Mouse (Mus musculus) brain, embryonic 18.5 days (tissue): ENCODE data around the gene Rsg1.

Source experiments
- DNase-seq: peaks from one replicate; pipeline ENCODE4 v3.0.0-alpha.2; 2012; ENCODE audit warnings: low read depth, low spot score

Rsg1 gene

DNA sequence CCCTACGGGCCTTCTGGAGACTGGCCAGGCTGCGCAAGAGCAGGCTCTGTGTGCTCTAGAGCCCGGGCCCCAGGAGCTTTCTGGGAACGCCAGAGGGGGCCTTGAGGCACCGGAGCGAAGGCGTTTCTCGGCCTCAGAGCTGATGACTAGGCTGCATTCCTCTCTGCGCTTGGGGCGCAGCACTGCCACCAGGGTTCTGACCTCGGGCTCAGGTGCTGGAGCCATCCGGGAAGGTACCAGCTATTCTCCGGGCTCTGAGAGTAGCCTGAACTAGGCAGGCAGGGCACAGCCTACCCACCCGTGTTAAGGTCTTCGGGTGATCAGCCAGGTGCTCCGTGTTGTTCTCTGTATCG lies 33.2 kb downstream of the Rsg1 start:
- no peak for DNase-seq

DNA sequence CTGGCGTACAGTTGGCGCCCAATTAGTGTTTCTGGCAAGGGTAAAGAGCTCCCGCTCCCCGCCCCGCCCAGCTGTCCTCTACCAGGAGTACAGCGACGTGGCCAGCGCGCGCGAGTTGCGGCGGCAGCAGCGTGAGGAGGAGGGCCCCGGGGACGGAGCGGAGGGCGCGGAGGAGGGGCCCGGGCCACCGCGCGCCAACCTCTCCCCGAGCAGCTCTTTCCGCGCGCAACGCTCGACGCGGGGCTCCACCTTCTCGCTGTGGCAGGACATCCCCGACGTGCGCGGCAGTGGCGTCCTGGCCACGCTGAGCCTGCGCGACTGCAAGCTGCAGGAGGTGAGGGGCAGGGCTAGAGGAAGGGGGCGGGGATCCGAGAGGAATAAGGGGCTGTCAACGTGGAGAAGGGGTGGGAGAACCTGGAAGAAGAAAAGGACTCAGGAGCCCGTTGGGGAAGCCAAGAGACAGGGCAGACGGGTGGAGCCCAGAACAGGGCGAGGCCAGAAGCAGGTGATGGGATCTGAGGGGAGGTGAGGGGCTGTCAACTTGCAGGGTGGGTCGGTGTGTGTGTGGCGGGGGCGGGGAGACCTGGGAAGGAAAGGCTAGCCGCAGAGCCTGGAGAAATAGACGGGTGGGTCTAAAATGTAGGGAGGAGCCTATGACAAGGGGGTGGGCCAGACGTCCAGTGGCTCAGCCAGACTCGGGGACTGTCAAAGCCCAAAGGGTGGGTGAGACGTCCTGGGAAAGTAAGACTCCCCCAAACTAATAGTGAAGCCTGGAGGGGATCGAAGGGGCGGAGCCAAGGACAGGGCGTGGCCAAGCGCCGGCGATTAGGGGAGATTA lies 34.2 kb downstream of the Rsg1 start:
- no peak for DNase-seq

- no peak for DNase-seq
Measured at GRCm38 (mm10) chr4:141248614-141248978, 34.8 kb downstream of the Rsg1 start.

DNA sequence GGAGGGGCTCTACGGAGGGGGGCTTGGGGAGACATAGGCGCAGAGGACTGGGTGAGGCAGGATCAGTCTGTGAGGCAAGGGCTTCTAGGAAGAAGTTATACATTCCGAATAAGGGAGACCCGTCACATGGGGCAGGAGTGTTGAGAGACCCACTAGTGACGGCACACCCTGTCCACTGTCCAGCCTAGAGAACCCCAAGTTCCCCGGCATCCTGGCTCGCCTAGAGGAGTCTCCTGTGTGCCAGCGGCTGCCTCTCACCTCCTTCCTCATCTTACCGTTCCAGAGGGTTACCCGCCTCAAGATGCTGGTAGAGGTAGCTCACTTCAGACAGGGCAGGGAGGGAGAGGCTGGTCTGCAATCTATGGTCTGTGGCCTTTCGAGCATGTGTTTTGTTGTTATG lies 35.6 kb downstream of the Rsg1 start:
- DNase-seq, result no peak

- no peak for DNase-seq
Measured at GRCm38 (mm10) chr4:141251071-141251470, 37.3 kb downstream of the Rsg1 start.

- DNase-seq, result no peak
Measured at GRCm38 (mm10) chr4:141252641-141253040, 38.9 kb downstream of the Rsg1 start.

- no peak for DNase-seq
Measured at GRCm38 (mm10) chr4:141254234-141254633, 40.5 kb downstream of the Rsg1 start.

DNA sequence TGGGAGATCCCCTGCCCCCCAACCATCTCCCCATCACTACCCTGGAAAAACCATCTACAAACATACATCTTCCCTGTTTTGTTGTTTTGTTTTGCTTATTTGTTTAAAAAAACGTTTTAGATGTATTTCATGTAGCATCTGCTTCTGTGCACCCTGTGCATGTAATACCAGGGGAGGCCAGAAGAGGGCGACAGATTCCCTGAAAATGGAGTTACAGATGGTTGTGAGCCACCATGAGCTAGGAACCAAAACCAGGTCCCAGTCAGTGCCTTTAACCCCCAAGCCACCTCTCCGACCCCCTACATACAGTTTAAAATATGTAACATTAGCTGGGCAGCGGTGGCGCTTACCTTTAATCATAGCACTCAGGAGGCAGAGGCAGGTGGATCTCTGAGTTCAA lies 43.7 kb downstream of the Rsg1 start:
- DNase-seq, result no peak

- no peak for DNase-seq
Measured at GRCm38 (mm10) chr4:141259413-141259812, 45.7 kb downstream of the Rsg1 start.

- no peak for DNase-seq
Measured at GRCm38 (mm10) chr4:141260007-141260723, 46.4 kb downstream of the Rsg1 start.

DNA sequence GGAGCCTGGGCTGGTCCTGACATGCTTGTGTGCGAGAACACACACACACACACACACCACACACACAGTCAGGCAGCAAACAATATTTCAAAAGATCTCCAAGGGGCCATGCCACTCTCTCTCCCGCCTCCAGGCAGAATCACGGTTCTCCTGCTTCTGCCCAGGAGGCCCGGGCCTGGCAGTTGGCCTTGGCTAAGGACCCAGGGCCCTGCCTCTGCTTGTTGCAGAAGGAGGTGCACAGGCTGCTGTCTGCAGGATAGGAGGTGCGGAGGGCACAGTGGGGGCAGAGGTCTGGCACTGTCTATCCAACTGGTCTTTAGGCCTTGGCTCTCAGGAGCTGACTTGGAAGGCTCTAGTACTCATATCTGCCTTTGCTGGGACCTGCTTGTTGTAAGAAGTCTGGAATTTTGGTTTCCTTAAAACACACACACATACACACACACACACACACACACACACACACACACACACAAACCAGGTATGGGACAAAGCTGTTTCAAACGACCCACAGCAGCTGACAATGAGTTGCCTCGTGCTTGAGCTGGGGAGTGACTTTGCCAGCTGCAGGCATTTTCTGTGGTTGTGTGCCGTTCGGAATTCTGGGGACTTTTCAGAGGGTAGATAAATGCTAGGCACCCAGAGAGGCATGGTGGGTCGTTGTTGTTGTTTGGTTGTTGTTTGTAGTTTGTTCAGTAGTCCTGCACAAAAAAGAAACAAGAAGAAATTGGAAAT lies 49.3 kb downstream of the Rsg1 start:
- DNase-seq, result no peak

DNA sequence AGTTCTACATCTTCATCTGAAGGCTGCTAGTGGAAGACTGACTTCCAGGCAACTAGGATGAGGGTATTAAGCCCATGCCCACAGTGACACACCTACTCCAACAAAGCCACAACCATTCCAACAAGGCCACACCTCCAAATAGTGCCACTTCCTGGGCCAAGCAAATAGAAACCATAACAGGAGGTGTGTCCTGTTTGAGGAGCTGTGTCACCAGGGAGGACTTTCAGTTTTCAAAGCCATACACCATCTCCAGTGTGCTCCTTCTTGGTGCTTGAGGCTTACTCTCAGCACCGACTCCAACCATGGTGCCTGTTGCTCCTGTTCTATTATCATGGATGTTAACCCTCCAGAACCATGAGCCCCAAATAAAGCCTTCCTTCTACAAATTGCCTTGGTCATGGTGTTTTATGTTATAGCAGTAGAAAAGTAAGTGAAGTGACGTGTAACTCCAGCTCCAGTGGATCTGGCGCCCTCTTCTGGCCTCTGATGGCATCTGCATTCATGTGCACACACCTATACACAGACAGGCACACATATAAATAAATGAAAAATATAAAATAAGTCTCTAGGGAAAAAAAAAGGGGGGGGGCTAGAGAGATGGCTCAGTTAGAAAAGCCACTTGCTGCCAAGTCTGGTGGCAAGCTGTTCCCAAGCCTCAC lies 52.4 kb downstream of the Rsg1 start:
- DNase-seq, result no peak

DNA sequence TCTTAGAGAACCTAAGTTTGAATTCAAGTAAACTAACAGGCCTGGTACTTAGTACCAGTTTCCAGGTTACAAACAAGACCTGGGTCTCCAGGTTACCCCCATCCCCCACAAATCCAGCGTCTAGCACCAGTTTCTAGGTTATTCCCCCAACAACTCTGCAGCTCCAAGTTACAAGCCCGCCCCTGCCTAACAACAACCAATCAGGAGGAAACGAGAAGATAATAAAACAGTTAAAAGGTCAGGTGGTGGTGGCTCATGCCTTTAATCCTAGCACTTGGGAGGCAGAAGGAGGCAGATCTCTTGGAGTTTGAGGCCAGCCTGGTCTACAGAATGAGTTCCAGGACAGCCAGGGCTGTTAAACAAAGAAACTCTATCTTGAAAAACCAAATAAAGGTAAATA lies 53.5 kb downstream of the Rsg1 start:
- DNase-seq, result no peak

GRCm38 (mm10) chr4:141267837-141268236 lies 54.1 kb downstream of the Rsg1 start:
- DNase-seq, result no peak

DNA sequence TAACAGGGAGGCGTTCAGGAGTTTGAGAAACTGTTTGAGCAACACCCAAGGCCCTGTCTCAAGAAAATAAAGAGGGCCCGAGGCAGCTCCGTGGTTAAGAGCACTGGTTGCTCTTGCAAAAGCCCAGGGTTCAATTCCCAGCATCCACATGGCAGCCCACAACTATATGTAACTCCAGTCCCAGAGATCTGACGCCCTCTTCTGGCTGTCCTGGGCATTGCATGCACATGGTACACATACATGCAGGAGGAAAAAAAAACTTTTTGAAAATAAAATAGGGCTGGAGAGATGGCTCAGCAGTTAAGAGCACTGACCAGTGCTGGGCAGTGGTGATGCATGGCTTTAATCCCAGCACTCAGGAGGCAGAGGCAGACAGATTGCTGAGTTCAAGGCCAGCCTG lies 54.6 kb downstream of the Rsg1 start:
- no peak for DNase-seq

DNA sequence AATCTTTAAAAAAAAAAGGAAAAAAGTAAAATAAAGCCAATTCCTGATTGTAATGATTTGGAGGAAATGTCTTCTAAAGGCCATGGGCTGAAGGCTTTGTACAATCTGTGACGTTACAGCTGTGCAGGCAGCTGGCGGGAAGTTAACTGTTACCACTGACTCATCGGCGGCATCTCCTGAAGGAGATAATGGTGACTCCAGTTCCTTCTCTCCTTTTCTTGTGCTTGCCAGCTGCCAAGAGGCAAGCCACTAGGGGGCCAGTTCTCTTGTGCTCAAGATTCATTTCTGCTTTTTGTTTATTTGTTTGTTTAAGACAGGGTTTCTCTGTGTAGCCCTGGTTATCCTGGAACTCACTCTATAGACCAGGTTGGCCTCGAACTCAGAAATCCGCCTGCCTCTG lies 55.3 kb downstream of the Rsg1 start:
- DNase-seq, result no peak

DNA sequence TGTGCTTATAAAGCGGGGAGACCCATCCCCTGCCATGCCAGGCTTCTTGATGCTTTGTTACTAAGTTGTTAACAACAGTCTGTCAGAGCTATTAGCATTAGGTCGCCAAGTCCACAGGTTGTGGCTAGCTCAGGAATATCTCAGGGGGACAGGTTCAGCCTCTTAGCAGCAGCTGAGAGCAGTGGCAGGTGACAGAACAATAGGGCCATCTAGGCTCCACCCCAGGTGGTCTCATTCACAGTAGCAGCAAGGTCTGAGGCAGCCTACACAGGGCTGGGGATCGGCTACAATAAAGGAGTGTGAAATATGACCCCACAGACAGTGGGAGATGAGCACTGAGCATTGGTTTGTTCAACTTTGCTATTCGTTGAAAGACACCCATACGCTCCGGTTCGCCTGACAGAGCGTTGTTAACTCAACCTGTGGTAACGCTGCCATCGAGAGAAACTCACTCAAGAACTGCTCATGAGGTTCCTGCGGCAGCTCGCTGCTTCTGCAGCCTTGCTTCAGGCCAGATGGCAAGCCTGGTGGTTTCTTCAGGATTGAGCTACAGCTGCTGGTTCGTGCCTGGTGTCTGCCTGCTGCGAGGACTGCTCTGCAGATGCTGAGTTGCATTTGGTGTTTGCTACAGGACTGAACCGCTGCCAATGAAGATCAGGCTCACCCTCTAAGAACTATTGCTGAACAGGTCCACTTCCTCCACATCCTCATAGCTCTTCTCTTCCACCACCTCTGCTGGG lies 56.6 kb downstream of the Rsg1 start:
- DNase-seq, result no peak

GRCm38 (mm10) chr4:141271228-141271627 lies 57.5 kb downstream of the Rsg1 start:
- no peak for DNase-seq

GRCm38 (mm10) chr4:141271721-141272120 lies 58.0 kb downstream of the Rsg1 start:
- DNase-seq, result no peak

DNA sequence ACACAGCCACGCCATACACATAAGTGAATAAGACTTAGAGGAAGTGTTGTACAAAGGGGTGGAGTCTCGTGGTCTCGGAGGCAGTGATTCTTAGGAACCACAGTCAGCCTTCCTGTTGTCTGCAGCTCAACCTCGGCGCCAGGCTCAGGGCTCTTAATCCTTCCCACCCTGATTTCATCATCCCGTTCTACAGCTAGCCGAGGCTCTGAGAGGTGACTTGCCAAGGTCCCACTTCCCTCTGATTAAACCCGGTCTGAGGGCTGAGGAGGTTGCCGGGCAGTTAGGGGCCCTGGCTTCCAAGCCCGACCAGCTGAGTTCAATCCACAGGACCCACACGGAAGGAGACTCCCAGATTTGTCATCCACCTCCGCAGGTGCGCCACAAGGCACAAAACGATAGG lies 59.1 kb downstream of the Rsg1 start:
- no peak for DNase-seq

- no peak for DNase-seq
Measured at GRCm38 (mm10) chr4:141273296-141273695, 59.5 kb downstream of the Rsg1 start.
